Mouse (Mus musculus): Measurements from ENCODE around the gene Snrnp25. TPM values are rescaled to one million over a fixed set of nuclear protein-coding genes. Genes with fewer than 3 reads are reported as not detected.
A peak's percentile ranks its signal among the peaks of the same experiment; 100 is the strongest.

The Snrnp25 gene
- polyA plus RNA-seq, 1 experiment from 2014 or later = 47.1 TPM

GRCm38 (mm10) chr11:32178506-32178905 is 26.7 kb upstream of the Snrnp25 start:
- Histone ChIP-seq H3K9me3 (ENCODE audit: control insufficient read depth, low read length) (no peaks in the 10 kb centered on the region), H3K4me2 (ENCODE audit: low read depth, low read length) (no peak overlapping the region), H3K36me3 (ENCODE audit: control insufficient read depth, insufficient read depth, low read length) (no peaks in the 10 kb centered on the region), H3K4me1 (ENCODE audit: control insufficient read depth, insufficient read depth, low read length) (no peaks in the 10 kb centered on the region), H3K9ac (replicated peaks; ENCODE audit: low read depth, low read length) (no peak overlapping the region), H3K27ac (ENCODE audit: low read depth, low read length) (no peak overlapping the region), H3K27me3 (ENCODE audit: control insufficient read depth, insufficient read depth, low read length) (no peaks in the 10 kb centered on the region), H3K4me3 (ENCODE audit: low read depth, low read length) (no peak overlapping the region)
- WGBS = 95% methylated on average over 1 of the region's 1 CpGs
- no peak for ATAC-seq (ENCODE audit: low read depth)

- no peaks in the 10 kb centered on the region for H3K9me3 ChIP-seq (ENCODE audit: control insufficient read depth, low read length)
- no peaks in the 10 kb centered on the region for H3K27me3 ChIP-seq (ENCODE audit: control insufficient read depth, insufficient read depth, low read length)
- WGBS = 85% methylated on average over 4 of the region's 4 CpGs
- ATAC-seq (ENCODE audit: low read depth) = no peak
- no peak overlapping the region for H3K27ac ChIP-seq (ENCODE audit: low read depth, low read length)
- no peaks in the 10 kb centered on the region for H3K36me3 ChIP-seq (ENCODE audit: control insufficient read depth, insufficient read depth, low read length)
- H3K4me2 ChIP-seq (ENCODE audit: low read depth, low read length) = no peak overlapping the region
- no peaks in the 10 kb centered on the region for H3K4me1 ChIP-seq (ENCODE audit: control insufficient read depth, insufficient read depth, low read length)
- no peak overlapping the region for H3K9ac ChIP-seq (replicated peaks; ENCODE audit: low read depth, low read length)
- no peak overlapping the region for H3K4me3 ChIP-seq (ENCODE audit: low read depth, low read length)
These were observed 24.0 kb upstream of the Snrnp25 start for GRCm38 (mm10) chr11:32181246-32181645.

- peak; percentile 61; the same call in 1 of the 2 replicates for ATAC-seq (ENCODE audit: low read depth)
- no peaks in the 10 kb centered on the region for H3K4me1 ChIP-seq (ENCODE audit: control insufficient read depth, insufficient read depth, low read length)
- H3K27ac ChIP-seq (ENCODE audit: low read depth, low read length) = no peak overlapping the region
- H3K9ac ChIP-seq (replicated peaks; ENCODE audit: low read depth, low read length) = no peak overlapping the region
- WGBS = 50% methylated on average over 24 of the region's 25 CpGs
- H3K4me3 ChIP-seq (ENCODE audit: low read depth, low read length) = no peak overlapping the region
- H3K4me2 ChIP-seq (ENCODE audit: low read depth, low read length) = no peak overlapping the region
- H3K9me3 ChIP-seq (ENCODE audit: control insufficient read depth, low read length) = no peaks in the 10 kb centered on the region
- H3K27me3 ChIP-seq (ENCODE audit: control insufficient read depth, insufficient read depth, low read length) = no peaks in the 10 kb centered on the region
- no peaks in the 10 kb centered on the region for H3K36me3 ChIP-seq (ENCODE audit: control insufficient read depth, insufficient read depth, low read length)
These were observed 23.0 kb upstream of the Snrnp25 start for GRCm38 (mm10) chr11:32181973-32182868.

GRCm38 (mm10) chr11:32184469-32184868 is 20.7 kb upstream of the Snrnp25 start:
- no peak overlapping the region for H3K27ac ChIP-seq (ENCODE audit: low read depth, low read length)
- H3K4me2 ChIP-seq (ENCODE audit: low read depth, low read length) = no peak overlapping the region
- no peak for ATAC-seq (ENCODE audit: low read depth)
- H3K27me3 ChIP-seq (ENCODE audit: control insufficient read depth, insufficient read depth, low read length) = no peaks in the 10 kb centered on the region
- no peak overlapping the region for H3K4me3 ChIP-seq (ENCODE audit: low read depth, low read length)
- H3K36me3 ChIP-seq (ENCODE audit: control insufficient read depth, insufficient read depth, low read length) = no peaks in the 10 kb centered on the region
- 91% methylated on average over 8 of the region's 8 CpGs for WGBS
- no peak overlapping the region for H3K9ac ChIP-seq (replicated peaks; ENCODE audit: low read depth, low read length)
- no peaks in the 10 kb centered on the region for H3K9me3 ChIP-seq (ENCODE audit: control insufficient read depth, low read length)
- H3K4me1 ChIP-seq (ENCODE audit: control insufficient read depth, insufficient read depth, low read length) = no peaks in the 10 kb centered on the region

- WGBS = 76% methylated on average over 3 of the region's 3 CpGs
- no peak for ATAC-seq (ENCODE audit: low read depth)
- Histone ChIP-seq H3K9ac (replicated peaks; ENCODE audit: low read depth, low read length) (no peak overlapping the region), H3K36me3 (ENCODE audit: control insufficient read depth, insufficient read depth, low read length) (no peaks in the 10 kb centered on the region), H3K4me1 (ENCODE audit: control insufficient read depth, insufficient read depth, low read length) (no peaks in the 10 kb centered on the region), H3K9me3 (ENCODE audit: control insufficient read depth, low read length) (no peaks in the 10 kb centered on the region), H3K27ac (ENCODE audit: low read depth, low read length) (no peak overlapping the region), H3K27me3 (ENCODE audit: control insufficient read depth, insufficient read depth, low read length) (no peaks in the 10 kb centered on the region), H3K4me3 (ENCODE audit: low read depth, low read length) (no peak overlapping the region), H3K4me2 (ENCODE audit: low read depth, low read length) (no peak overlapping the region)
These were observed 19.2 kb upstream of the Snrnp25 start for GRCm38 (mm10) chr11:32186031-32186430.

GRCm38 (mm10) chr11:32187256-32187655 is 18.0 kb upstream of the Snrnp25 start:
- whole genome bisulfite sequencing = 91% methylated on average over 4 of the region's 4 CpGs
- H3K4me2 ChIP-seq (ENCODE audit: low read depth, low read length) = no peak overlapping the region
- no peak for ATAC-seq (ENCODE audit: low read depth)
- no peak overlapping the region for H3K9ac ChIP-seq (replicated peaks; ENCODE audit: low read depth, low read length)
- H3K4me1 ChIP-seq (ENCODE audit: control insufficient read depth, insufficient read depth, low read length) = no peaks in the 10 kb centered on the region
- H3K36me3 ChIP-seq (ENCODE audit: control insufficient read depth, insufficient read depth, low read length) = no peaks in the 10 kb centered on the region
- no peak overlapping the region for H3K4me3 ChIP-seq (ENCODE audit: low read depth, low read length)
- no peaks in the 10 kb centered on the region for H3K27me3 ChIP-seq (ENCODE audit: control insufficient read depth, insufficient read depth, low read length)
- no peak overlapping the region for H3K27ac ChIP-seq (ENCODE audit: low read depth, low read length)
- no peaks in the 10 kb centered on the region for H3K9me3 ChIP-seq (ENCODE audit: control insufficient read depth, low read length)

GRCm38 (mm10) chr11:32188881-32189280 is 16.3 kb upstream of the Snrnp25 start:
- 83% methylated on average over 12 of the region's 12 CpGs for WGBS
- Histone ChIP-seq H3K27ac (ENCODE audit: low read depth, low read length) (no peak overlapping the region), H3K36me3 (ENCODE audit: control insufficient read depth, insufficient read depth, low read length) (no peaks in the 10 kb centered on the region), H3K9ac (replicated peaks; ENCODE audit: low read depth, low read length) (no peak overlapping the region), H3K27me3 (ENCODE audit: control insufficient read depth, insufficient read depth, low read length) (no peaks in the 10 kb centered on the region), H3K4me3 (ENCODE audit: low read depth, low read length) (no peak overlapping the region), H3K4me2 (ENCODE audit: low read depth, low read length) (no peak overlapping the region), H3K9me3 (ENCODE audit: control insufficient read depth, low read length) (no peaks in the 10 kb centered on the region), H3K4me1 (ENCODE audit: control insufficient read depth, insufficient read depth, low read length) (no peaks in the 10 kb centered on the region)
- ATAC-seq (ENCODE audit: low read depth) = no peak

GRCm38 (mm10) chr11:32189434-32189833 is 15.8 kb upstream of the Snrnp25 start:
- H3K9me3 ChIP-seq (ENCODE audit: control insufficient read depth, low read length) = no peaks in the 10 kb centered on the region
- no peak overlapping the region for H3K4me3 ChIP-seq (ENCODE audit: low read depth, low read length)
- no peak for ATAC-seq (ENCODE audit: low read depth)
- H3K36me3 ChIP-seq (ENCODE audit: control insufficient read depth, insufficient read depth, low read length) = no peaks in the 10 kb centered on the region
- no peak overlapping the region for H3K4me2 ChIP-seq (ENCODE audit: low read depth, low read length)
- H3K9ac ChIP-seq (replicated peaks; ENCODE audit: low read depth, low read length) = no peak overlapping the region
- no peak overlapping the region for H3K27ac ChIP-seq (ENCODE audit: low read depth, low read length)
- 68% methylated on average over 5 of the region's 5 CpGs for WGBS
- H3K27me3 ChIP-seq (ENCODE audit: control insufficient read depth, insufficient read depth, low read length) = no peaks in the 10 kb centered on the region
- H3K4me1 ChIP-seq (ENCODE audit: control insufficient read depth, insufficient read depth, low read length) = no peaks in the 10 kb centered on the region

GRCm38 (mm10) chr11:32190119-32190518 is 15.1 kb upstream of the Snrnp25 start:
- H3K9ac ChIP-seq (replicated peaks; ENCODE audit: low read depth, low read length) = no peak overlapping the region
- no peak for ATAC-seq (ENCODE audit: low read depth)
- no peak overlapping the region for H3K27ac ChIP-seq (ENCODE audit: low read depth, low read length)
- H3K27me3 ChIP-seq (ENCODE audit: control insufficient read depth, insufficient read depth, low read length) = no peaks in the 10 kb centered on the region
- H3K4me3 ChIP-seq (ENCODE audit: low read depth, low read length) = no peak overlapping the region
- H3K36me3 ChIP-seq (ENCODE audit: control insufficient read depth, insufficient read depth, low read length) = no peaks in the 10 kb centered on the region
- no peak overlapping the region for H3K4me2 ChIP-seq (ENCODE audit: low read depth, low read length)
- no peaks in the 10 kb centered on the region for H3K9me3 ChIP-seq (ENCODE audit: control insufficient read depth, low read length)
- no peaks in the 10 kb centered on the region for H3K4me1 ChIP-seq (ENCODE audit: control insufficient read depth, insufficient read depth, low read length)
- WGBS = 79% methylated on average over 9 of the region's 9 CpGs
